Mouse (Mus musculus): ENCODE results near the gene Eif4g3. TPM values are rescaled to one million over a fixed set of nuclear protein-coding genes. Genes with fewer than 3 reads are reported as not detected.
"Not testable (repeated sequence)": the region's sequence is repeated elsewhere in the genome, so short reads cannot be mapped to it uniquely, and the experiment has no call there.

The Eif4g3 gene
- polyA plus RNA-seq, 1 experiment = 149 TPM

DNA sequence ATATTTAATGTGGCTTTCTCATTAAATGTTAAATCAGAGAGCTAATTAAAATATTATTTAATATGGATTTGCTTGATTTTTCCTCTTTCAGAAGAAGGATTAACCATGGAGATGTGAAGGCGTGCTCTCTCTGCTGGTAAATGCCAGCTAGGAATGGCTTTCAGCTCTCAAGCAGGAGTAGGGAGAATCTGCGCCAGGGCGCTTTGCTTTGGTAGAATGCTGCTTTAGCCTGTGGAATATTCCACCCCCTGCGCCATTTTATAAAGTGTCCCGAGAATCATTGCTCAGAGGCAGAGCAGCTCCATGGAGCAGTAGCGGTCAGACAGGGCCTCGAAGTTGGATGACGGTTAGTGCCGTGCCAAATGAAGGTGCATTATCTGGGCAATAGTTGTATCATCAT lies 58.7 kb downstream of the Eif4g3 start:
- DNase-seq (ENCODE audit: extremely low spot score in 1 of 2, low spot score in 1 of 2) = no peak

DNA sequence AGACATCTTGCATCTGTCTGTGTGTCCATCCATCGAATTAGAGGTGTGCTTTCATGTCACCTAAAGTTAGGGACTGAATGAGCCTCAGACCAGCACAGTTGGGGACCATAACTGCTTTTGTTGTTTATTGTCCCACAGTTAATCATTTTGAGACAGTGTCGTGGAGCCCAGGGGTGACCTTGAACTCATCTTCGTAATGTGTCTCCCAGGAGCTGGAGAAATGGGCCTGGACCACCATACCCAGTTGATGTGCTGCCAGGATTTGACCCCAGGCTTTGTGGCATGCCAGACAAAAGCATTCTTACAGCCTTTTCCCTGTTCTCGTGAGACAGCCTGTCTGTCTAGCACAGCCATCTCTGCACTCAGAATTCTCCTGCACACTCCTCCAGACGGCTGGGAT lies 63.8 kb downstream of the Eif4g3 start:
- no peak for DNase-seq (ENCODE audit: extremely low spot score in 1 of 2, low spot score in 1 of 2)

DNA sequence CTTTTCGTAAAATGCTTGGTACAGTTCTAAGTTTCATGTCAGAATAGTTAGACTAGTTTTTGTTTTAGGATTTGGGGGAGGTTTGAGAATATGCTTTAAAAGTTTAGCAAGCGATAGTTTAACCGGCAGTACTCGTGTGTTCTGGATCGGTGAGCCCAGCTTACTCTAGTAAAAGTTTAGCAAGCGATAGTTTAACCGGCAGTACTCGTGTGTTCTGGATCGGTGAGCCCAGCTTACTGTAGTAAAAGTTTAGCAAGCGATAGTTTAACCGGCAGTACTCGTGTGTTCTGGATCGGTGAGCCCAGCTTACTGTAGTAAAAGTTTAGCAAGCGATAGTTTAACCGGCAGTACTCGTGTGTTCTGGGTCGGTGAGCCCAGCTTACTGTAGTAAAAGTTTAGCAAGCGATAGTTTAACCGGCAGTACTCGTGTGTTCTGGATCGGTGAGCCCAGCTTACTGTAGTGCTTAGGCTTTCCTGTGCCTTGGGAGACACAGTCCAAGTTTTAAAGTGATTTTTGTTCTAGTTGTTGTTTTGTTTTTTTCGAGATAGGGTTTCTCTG lies 64.5 kb downstream of the Eif4g3 start:
- DNase-seq (ENCODE audit: extremely low spot score in 1 of 2, low spot score in 1 of 2) = not testable (repeated sequence)

DNA sequence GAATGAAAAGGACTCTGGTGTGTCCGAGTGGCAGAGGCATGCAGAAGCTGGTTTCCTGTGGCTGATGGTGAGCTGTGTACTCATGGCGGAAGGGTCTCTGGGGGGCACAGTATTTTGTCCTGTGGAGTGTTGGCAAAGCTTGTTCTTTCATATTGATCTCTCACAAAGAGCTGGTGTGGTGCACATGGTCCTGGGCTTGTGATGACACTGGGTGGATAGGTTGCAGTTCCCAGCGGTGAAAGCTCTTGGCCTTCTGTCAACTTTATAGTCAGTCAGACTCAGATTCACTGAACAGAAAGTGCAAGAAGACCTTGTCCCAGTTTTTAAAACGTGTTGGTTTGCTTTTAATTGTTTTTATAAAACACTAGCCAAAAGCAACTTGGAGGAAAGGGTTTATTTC lies 68.3 kb downstream of the Eif4g3 start:
- no peak for DNase-seq (ENCODE audit: extremely low spot score in 1 of 2, low spot score in 1 of 2)

DNA sequence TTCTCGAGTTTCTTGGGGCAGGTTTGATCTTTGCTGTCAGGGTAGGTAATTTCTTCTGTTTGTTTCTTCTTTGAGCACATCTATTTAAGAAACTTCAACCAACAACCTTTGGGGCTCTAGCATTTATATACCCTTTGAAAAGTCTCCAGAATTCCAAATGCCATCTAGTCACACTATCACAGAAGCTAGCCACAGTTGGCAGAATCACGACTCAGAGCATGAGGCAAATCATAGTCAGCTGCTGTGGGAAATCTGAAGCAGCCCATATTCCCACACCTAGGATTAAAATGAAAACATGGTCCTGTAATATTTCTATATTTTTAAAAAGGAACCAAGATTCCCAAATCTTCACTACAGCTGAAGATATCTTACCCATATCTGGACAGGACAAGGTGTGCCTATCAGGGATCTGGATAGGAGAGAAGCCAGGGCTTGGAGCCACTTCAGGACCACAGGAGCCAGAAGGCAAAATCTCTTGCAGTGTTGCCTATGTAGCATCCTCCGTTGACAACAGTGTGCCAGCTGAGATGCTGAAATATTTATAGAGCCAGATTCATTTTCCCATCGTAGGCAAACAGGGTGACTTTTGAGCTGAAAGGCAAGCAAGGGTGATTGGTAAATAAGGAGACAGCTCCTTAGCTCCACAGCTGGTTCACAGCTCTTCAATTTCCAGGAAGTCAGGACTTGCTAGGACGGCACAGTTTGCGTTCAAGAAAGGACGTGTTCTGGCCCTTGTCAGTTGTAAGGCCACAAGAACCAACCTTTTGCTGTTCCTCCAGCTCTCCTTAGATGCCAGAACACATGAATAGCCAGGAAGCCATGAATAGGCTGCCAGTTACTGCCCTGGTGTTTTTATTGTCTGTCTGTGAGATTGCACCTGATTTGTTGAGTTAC lies 70.8 kb downstream of the Eif4g3 start:
- DNase-seq (ENCODE audit: extremely low spot score in 1 of 2, low spot score in 1 of 2) = peak; percentile 50 to 57

DNA sequence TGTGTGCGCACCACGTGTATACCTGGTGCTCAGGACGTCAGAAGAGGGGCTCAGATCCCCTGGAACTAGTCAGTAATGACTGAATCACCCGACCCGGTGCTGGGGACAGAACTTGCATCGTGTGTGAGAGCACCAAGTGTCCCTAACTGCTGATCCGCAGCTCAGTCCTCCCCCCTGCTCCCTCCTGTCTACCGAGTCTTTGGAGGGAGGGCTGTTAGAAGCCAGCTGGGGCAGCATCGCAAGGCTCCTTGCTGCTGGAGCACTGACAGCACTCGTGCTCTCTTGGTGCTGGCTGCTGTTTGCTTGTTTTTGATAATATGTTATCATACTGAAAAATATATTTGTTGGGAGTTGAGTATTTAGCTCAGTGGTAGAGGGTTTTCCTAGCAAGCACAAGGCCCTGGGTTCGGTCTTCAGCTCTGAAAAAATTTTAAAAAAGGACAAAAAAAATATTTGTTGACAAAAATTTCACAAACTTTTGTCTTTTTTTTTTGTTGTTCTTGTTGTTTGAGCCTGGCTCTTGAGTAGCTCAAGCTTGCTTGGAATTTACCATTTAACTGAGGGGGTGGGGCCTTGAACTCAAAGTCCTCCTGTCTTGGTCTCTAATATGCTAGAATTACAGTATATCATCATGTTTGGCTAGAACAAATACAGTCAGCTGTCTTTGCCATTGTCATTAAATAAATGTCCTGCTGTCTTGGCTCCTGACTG lies 72.2 kb downstream of the Eif4g3 start:
- no peak for DNase-seq (ENCODE audit: extremely low spot score in 1 of 2, low spot score in 1 of 2)

DNA sequence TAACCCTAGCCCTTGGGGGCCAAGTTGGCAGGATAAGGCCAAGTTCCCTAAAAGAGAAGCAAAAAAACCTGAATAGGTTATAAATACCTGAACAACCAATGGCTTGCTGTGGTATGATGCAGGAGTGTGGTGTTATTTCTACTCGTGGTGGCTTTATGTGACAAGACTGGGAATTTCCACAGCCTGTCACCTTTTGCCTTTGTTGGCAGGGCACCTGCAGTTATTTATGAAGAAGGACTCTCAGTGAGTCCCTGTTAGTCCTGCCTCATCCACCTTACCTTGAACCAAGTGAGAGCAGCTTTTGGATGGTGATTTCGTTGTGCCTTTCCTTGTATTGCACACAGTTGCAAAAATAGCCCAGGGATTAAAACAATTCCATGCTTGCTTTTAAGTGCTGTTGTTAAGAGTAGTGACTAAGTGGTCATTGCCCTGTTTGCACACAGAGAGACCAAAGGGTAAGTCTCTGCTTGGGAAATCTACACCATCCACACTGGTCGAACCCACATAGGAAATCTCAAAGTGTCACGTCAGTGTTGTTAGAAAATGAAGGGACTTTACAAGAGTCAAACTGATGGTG lies 72.9 kb downstream of the Eif4g3 start:
- DNase-seq (ENCODE audit: extremely low spot score in 1 of 2, low spot score in 1 of 2) = no peak

DNA sequence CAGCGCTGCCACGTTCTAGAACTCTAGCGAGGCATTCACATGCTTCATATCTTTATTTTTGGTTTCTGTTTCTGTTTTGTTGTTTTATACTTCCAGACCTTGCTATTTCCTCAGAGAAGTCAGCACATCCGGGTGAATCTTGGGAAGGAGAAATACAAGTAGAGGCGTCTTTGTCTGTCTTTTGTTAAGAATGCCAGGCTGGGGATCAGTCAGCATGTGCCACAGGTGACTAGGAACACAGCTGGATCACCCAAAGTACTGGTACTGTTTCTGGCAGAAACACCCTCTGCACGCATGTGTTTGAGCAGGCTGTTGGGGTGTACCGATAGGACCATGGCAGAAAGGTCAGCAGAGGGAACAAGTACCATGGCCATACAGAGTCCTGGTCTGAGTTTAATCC lies 73.6 kb downstream of the Eif4g3 start:
- DNase-seq (ENCODE audit: extremely low spot score in 1 of 2, low spot score in 1 of 2) = no peak

DNA sequence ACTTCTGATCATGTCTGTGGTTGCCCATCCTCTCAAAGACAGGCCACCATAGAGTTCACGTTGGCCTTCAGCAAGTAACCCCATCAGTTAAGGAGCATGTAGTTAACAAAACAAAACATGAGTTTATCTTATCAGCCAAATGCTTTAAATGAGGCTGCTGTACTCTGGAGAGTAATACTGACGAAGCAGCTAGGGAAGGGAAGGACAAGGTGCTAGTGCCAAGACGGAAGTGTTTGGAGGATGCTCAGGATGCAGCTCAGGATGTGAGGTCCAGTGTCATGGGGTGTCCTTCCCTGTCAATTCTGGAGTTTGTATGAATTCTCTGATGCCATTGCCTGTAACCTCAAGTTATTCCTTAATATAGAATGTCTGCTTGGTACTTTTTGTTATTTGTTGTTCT lies 75.0 kb downstream of the Eif4g3 start:
- DNase-seq (ENCODE audit: extremely low spot score in 1 of 2, low spot score in 1 of 2) = no peak

DNA sequence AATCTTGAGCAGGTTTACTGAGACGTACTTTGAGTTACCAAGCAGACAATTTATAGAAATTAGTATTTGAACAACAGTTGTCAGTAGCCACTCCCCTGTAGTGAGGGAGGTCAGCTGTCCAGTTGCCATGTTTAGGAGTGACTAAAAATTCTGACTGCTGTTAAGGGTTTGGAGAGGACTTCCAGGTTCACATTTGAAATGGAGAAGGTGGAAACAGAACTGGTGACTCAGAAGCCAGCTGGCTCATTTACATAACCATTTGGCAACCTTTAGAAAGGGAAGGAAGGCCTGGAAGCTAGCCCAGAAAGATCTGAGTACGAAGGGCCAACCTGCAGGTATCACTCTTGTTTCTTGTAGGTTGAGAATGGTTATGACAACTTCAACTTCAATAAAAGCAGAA lies 75.8 kb downstream of the Eif4g3 start:
- DNase-seq (ENCODE audit: extremely low spot score in 1 of 2, low spot score in 1 of 2) = peak; percentile 75 to 93

DNA sequence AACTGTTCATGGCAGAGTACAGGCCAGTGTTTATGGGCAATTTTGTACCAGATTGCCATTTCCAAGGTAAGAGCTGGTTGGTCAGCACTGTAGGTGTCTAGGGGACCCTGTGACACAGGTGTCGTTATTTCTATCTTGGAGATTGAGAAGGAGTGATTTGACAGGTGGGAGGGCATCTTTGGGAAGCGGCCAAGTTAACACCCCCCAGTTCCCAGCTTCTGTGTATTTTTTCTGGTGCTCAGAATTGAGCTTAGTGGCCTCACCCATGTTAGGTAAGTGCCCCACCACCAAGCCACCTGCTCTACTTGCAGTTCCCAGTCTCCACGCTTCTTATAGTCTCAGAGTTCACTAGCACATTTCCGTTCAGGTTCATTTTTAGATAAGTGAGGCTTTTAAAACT lies 76.5 kb downstream of the Eif4g3 start:
- DNase-seq (ENCODE audit: extremely low spot score in 1 of 2, low spot score in 1 of 2) = no peak

DNA sequence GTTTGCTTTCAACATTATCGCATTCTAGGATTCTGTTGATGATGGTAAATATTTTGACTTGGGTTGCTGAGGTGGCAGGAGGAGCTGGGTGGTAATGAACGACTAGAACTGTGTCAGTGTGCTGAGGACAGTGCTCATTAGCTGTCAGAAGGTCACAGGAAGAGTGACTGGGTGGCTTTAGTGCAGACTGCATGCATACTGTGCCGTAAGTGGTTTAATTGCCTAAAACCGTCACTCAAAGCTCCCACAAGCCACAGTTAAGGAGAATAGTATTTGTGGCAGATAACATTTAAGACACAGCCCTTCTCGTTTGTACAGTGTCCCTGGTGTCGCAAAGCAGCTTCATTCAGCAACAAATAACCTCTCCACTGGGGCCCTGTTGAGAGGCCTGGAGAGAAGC lies 78.7 kb downstream of the Eif4g3 start:
- no peak for DNase-seq (ENCODE audit: extremely low spot score in 1 of 2, low spot score in 1 of 2)

DNA sequence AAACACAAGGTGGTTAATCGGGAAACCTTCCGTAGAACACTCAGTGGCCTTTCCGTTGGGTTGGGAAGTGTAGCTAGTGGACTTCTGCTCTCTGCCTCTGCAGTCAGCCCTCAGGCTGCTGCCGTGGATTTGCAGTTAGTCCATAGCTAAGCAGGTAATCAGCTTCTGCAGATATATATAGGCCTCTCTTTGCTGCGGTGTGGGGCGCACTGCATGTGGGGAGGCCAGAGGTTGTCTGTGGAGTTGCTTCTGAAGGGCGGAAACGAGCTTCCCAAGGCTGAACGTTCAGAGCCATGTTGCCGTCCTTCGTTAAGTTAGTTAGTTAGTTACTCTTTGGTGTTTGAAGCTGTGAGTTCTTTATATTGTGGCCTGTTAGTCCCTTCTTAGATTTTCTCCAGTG lies 80.3 kb downstream of the Eif4g3 start:
- DNase-seq (ENCODE audit: extremely low spot score in 1 of 2, low spot score in 1 of 2) = no peak

DNA sequence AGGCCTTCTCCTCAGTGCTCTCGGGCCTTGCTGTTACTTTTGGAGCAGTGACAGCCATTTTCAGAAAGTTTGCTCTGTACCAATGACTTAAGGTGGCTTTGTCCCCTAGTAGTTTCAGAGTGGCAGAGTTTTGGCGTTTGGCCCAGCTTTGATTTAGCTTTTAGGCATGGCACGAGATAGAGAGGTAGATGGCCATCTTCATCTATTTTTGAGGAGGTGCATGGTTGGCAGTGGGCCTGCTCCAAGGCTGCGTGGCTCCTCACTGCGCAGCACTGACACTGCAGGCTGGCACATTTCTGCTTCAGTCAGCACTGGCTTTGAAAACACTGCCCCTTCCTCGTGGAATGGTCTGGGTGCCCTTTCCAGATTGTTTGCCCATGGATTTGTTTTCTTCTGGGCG lies 80.7 kb downstream of the Eif4g3 start:
- DNase-seq (ENCODE audit: extremely low spot score in 1 of 2, low spot score in 1 of 2) = peak in 1 of 2 experiments; percentile 29

DNA sequence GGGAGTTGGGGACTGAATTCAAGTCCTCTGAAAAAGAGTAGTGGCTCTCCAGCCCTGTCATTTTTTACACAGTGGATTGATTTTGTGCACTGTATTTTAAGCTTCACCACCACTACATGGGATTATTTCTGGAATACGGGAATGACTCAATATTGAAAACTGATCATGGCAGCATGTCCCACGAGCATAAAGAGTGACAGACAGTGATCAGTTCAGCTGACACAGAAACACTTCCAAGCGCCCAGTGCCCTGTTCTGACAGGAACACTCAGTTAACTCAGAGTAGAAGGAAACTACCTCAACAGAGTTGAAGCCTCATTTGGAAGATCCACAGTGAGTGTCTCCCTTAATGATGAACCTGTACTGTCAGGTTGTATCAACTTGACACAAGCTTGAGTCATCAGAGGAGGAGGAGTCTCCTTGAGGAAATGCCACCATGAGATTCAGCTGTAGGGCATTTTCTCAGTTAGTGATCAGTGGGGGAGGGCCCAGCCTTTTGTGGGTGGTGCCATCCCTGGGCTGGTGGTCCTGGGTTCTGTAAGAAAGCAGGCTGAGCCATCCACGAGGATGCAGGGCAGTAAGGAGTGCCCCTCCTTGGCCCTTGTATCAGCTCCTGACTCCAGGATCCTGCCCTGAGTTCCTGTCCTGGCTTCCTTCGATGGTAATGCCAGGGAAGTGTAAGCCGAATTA lies 82.2 kb downstream of the Eif4g3 start:
- no peak for DNase-seq (ENCODE audit: extremely low spot score in 1 of 2, low spot score in 1 of 2)

DNA sequence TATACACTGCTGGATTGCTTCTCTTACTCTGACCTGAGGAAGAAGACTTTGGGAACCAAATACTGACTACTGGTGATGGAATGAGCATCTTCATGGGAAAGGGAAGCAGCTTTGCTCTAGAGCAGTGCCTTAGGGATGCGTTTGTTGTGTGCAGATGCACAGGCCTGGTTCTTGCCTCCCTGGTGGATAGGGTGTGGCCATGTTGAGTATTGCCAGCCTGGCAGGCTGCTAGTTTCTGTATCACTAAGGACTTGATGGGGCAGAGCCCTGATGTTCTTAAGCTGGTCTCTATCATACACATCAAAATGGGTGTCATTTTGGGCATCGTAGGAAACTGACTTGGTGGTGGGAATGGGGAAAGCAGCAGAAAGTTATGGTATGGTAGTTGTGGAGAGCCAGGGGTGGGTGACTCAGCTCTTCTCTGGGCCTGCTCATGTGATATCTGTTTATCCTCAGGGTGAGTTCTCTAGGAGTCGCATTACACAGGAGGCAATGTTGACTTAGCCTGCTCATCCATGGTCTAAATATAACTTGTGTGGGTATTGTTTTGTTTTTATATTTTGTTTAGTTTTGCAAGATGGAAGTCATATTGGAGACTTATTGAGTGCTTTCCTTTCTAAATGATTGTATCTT lies 85.0 kb downstream of the Eif4g3 start:
- no peak for DNase-seq (ENCODE audit: extremely low spot score in 1 of 2, low spot score in 1 of 2)

DNA sequence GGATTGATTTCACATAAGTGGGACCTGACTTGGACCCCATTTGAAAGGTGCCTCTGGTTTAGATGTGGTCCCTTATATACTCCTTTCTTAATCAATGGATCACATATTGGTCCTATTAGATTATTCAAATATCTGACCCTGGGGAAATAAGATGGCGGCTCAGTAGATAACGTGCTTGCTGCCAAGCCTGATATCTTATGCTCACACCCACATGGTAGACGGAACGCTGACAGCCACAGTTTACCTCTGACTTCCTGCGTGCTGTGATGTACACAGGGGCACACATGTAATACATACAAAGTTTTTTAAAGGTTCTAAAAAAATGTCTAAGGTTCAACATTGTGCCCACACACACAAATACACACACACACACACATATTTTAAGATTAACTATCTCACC lies 86.4 kb downstream of the Eif4g3 start:
- DNase-seq (ENCODE audit: extremely low spot score in 1 of 2, low spot score in 1 of 2) = no peak

DNA sequence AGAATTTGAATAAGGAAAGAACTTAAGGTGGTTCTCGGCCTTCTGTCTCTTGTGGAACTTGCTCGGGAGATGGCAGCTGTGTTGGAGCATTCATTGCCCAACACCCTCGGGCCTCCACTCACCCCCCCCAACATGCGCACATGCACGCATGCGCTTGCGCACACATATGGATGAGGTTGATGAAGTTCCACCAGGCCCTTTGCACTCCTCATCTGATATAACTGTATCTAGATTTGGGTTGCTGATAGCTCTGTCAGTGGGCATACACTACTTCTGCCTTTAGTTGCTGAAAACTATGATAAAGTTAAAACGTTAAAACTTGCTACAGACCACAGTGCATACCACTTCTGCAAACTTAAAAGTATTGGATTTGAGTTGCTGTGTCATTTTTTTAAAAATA lies 89.6 kb downstream of the Eif4g3 start:
- no peak for DNase-seq (ENCODE audit: extremely low spot score in 1 of 2, low spot score in 1 of 2)

DNA sequence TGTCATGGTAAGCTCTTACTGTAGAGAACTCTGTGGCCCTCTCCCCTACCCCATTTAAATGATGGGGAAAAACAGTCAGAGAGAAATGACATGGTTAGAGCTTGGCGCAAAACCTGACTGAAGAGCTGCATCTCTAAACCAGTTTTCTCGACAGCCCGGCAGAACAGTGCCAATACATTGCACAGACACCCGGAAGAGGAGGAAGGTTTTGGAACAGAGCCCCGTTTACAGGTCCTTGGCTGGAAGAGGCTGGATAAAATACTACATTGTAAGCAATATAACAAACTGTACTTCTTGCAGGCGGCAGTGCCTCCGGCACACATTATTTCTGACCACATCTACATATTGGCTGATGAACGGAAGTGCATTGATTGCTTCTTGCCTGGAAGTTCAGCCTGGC lies 91.3 kb downstream of the Eif4g3 start:
- no peak for DNase-seq (ENCODE audit: extremely low spot score in 1 of 2, low spot score in 1 of 2)

DNA sequence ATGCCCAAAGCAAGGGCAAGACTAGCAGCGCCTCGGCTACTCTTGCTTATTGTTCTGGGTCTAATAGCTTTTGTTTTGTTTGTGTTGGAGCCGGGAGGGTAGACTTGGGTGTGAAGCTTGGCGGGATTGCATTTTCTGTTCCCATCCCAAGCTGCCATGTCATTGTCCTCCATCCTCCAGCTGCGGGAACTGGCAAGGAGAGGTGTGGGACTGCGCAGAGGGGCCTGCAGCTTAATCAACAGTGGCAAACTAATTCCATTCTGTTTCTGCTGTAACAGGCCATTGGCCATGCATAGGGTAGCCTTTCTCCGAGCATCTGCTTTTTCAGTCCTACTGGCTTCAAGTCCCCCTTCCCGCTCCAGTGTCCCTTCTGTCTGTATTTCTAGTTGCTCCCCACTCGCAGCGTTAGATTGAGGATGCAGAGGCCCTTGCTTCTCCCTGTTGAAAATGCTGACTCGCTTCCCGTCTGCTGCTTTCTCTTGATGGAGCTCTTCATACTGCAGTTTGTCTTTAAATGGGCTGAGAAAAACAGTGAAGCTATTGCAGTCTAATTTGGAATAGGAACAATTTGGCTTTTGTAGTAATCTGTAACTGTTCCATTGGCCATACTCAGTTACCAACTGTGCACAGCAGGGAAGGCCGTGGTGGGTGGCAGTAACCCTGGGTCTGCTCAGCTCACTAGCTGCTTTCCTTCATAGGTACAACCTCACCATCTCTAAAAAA lies 92.2 kb downstream of the Eif4g3 start:
- DNase-seq (ENCODE audit: extremely low spot score in 1 of 2, low spot score in 1 of 2) = no peak
